Mouse (Mus musculus) kidney, postnatal 10 days (tissue): ENCODE measurements around the gene Gm10570.

Experiments used
- DNase-seq: peaks from one replicate; pipeline ENCODE4 v3.0.0; 2021; ENCODE audit warnings: mixed read lengths

Gene Gm10570

DNA sequence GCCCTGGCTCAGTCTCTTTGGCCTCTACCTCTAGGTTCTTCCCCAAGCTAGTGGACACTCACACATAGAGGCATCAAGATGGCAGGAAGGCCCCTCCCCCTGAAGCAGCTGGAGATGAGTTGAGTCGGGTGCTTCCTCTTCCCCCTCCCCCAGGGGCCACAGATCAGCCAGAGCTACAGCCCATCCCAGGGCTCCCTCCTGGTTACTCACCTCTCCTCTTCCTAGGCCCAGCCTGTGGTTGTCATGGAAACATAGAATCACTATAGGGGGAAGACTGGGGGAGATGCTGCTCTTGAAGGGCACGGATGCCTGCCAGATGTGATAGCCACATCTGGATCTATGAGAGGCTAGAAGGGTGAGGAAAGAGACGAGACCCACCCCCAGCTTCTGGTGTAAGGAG is 3.7 kb downstream of the Gm10570 start:
- DNase-seq = no peak

DNA sequence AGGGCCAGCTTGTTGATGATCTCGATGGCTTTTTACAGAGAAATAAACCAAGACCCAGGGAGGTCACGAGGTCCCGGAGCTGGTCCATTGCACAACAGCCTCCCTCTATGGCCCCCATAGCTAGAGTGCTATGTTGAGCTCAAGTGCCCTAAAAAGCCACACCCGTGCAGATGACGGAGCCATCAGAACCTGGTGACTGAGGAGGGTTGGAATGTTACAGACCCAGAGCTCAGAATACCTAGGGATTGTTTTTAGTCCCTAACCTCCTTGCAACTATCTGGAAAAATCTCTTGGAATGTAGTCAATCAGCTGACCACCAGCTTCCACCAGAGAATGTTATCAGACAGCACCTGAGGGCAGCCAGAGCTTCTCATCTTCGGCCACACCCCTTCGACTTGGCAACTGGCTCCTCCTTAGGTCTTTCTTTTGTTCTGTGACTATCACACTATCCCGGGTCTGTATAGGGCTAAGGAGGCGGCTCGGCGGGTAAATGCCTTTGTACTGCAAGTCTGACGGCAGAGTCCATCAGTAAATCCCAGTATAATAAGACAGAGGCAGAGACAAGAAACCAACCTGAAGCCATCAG is 6.1 kb downstream of the Gm10570 start:
- DNase-seq = no peak

DNA sequence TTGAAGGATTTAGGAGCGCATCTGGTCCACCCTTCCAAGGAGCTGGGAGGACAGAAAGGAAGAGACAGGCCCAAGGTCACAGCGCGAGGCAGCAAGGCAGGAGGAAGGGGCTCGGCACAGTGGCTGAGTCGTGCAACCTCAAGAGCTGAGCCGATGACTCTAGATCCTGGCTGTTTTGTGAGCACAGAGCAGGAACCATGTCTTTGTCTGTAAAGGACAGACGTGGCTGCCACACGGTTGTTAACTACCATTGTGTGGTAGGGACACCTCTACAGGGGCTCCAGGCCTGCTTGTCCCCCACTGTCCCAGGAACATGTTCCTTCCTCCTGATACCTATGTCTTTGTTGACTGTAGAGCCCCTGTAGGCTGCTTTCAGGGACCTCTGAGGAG is 8.8 kb downstream of the Gm10570 start:
- DNase-seq = no peak

DNA sequence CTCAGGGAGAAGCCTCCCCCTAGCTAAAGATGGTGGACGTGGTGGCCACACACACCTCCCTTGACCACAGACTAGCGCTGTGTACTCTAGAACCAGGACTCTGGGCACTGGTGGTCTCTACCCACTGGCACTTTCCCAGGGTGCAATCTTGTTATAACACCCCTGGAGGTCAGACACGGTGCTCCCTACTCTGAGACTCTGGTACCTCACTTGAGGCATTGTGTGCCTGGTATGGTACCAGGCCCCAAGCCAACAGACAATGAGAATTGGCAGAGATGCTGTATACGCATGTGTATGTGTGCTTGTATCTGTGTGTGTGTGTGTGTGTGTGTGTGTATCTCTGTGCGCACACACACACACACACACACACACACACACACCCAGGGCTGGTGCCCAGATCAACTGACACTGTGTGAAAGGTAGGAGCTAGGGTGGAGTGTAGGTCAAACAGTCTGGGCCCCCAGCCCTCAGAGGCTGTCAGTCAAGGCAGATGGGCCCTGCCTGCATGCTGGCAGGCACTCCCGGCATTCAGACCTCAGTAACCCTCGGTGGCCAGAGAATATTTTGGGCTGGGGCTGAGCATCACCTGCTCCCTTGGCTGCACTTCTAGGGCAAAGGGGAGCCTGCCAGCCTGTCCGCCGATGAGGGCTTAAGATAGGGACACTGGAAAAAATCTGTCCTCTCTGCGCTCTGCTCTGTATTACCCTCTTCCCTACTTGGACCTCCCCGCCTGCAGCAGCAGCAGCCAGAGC is 9.4 kb downstream of the Gm10570 start:
- no peak for DNase-seq

DNA sequence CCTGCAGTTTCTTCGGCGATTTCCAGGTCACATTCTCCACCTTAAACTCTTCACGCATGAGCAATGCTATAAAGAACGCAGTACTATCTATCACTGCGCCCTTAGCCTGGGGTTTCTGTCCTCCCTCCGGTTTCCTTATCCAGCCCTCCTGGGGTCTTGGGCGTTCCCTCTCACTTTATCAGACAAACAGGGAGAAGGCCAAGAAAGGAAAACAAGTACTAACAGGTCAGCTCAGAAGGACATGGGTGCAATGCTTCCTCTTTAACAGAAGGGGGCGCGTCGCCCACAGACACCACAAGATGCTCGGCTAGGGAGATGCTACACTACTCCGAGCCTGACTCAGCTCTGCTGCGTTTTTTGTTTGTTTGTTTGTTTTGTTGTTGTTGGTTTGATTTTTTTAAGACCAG is 11.3 kb downstream of the Gm10570 start:
- DNase-seq = no peak

DNA sequence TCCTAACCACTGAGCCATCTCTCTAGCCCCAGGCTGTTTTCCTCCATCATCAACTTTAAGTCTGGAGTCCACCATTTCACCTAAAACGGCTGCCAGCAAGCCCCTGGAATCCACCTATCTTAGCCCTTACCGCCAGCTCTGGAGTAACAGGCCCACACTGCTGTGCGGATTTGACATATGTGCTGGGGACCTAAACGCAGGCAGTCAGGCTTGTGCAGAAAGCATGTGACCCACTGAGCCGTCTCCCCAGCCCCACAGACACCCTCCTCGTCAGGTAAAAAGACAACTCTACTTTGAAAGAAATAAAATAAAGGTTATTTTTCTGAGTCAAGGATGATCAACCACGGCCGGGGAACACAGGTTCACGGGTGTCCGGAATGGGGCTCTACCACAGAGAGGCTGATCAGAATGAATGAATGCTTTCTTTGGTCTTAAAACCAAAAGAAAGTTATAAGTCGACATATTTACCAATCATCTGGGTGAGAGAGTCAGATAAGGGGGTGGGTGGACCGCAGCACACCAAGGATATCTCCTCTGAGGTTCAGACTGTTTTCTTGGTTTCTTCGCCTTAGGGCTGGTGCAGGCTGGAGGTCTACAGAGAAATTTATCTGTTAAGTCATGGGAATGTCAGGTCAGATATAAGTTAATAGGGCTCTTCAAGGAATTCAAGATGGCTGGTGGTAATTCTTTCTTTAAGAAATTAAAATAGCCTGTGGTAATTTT is 12.1 kb downstream of the Gm10570 start:
- no peak for DNase-seq

DNA sequence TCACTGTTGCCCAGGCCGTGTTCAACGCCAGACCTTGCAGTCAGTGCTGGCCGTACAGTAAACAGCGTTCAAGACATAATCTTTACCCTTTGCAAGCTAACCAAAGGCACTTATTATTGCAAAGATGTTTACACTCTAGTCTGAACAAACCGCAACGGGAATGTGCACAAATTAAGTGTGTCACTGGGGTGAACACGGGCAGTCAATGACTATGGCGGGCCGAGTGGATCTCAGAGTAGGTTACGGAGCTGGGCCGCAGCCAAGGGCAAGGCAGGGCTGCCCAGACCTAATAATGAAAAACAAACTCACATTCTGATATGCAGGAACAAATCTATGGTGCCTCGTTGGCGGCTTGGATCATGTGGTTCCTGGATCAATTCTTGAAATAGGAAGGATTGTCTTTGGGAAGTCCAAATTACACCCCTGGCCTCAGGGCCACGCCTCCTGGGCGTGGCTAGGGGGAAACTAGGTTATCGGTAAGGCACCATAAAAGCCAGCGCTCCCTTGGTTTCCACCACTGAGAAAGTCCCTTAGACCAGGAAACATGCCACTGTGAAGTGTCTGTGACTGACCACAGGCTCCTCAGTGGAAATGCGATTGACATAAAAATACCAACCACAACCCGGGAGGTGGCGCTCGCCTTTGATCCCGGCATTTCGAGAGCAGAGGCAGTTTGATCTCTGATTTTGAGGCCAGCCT is 13.3 kb downstream of the Gm10570 start:
- peak; percentile 37 for DNase-seq

DNA sequence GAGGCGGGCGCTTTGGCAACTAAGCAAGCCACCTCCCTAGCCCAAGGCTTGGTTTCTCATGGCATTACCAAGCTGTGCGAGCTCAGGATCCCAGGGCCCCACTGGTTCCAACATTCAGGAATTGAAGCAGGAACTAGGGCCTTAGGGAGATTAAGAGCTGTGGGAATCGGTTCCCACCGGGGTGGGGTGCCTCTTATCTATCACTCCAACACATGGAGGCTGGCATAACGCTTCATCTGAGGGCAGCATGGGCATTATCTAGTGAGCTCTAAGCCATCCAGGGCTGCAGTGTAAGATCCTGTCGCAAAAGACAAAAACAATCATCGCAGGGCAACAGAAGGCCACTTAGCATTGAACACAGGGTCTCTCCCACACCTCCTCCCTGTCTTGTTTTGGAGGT is 14.0 kb downstream of the Gm10570 start:
- DNase-seq = no peak

DNA sequence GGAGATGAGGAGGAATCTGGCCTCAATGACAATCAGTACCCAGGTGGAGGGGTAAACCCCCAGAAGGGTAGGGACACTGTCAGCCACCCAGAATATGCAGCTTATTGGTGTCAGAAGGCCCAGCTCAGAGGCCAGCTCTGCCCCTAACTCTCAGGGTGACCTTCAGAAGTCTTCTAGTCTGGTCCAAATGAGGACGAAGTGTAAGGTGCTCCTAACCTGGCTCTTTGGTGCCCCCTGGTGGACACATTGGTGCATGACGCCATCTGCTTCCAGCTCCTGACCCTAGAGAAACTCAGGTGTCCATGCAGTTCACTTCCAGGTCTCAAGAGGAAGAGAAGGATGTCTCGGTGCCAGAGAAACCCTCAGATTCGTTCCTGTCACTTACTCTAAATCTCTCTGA is 16.2 kb downstream of the Gm10570 start:
- peak; percentile 88 for DNase-seq

DNA sequence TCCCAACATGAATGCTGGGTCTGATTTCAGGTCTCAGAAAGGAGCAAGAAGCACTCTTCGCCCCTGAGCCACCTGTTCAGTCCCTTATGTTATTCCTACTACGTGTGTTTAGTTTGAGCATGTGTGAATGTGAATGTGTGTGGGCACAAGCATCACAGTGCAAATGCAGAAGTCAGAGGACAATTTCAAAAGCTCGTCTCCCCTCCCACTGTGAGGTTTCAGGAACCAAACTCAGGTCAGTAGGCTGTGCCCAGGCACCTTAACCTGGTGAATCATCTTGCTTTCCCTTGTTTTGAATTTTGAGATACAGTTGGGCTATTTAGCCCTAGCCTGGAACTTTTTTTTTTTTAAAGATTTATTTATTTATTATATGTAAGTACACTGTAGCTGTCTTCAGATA is 18.6 kb downstream of the Gm10570 start:
- no peak for DNase-seq

DNA sequence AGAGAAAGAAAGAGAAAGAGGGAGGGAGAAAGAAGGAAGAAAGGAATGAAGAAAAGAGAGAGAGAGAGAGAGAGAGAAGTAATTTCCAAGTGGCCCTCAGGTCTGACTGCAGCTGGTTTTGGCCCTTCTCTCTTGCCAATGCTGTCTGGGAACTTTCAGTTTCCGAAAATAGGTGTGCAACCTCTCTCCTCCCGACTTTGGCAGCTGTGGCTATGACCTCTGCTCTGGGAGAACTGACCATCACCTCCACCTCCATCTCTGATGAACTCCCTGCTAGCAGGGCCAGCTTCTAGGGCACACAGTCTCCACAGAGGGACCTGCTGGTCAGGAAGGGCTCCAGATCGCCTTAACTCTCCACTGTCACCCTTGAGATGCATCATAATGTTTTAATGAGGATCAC is 21.9 kb downstream of the Gm10570 start:
- no peak for DNase-seq

DNA sequence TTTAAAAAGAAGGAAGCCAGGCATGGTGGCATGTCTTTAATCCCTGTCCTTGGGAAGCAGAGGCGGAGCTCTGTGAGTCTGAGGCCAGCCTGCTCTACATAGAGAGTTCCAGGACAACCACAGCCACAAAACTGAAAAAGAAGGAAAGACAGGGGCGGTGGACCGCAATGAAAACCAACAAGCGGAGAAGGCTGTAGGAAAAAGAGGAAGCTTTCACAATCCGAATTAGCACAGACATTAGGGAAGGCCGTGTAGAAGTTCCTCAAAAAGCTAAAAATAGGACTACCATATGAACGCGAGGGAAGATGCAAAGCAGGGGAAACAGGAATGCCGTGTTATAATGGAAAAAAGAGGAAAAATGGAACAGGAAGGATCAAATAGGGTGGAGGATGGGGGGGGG is 24.6 kb downstream of the Gm10570 start:
- DNase-seq = no peak

DNA sequence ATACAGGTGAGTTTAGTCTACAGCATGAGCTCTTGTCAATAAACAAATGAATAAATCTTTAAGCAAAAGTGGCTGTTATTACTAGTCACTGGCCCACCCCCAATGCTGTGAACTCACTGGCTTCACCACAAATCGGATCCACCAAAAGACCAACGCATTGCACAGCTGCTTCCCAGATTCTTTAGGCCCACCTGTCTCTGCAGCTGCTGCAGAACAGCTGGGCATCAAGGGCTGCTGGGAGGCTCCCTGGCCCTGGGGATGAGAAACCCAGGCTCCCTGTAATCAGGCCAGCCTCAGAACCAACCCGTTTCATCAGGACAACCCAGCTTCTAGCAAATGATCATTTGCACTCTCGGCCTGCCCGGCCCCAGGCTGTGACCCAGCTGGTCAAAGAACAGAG is 25.6 kb downstream of the Gm10570 start:
- no peak for DNase-seq

DNA sequence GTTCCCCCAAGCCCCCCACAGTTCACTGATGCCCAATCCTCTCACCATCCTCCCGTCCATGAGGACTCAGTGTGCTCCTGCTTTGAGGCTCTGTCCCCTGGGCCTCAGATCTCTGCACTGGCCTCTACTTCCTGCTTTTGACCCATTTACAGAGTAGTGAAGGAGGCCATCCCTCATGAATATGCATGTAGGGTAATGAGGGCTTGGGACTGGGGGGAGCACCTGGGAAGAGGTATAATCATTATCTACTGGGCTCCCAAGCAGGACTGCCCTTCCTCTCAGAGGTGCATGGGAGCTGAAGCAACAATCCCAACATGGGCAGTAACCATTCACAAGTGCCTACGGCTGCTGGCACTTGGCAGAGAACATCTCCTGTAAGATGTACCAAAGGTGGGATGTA is 29.4 kb downstream of the Gm10570 start, which contains the start of gene Serinc2:
Gene Serinc2, minus strand, starts transcription at position 101 of the 400 bp plus-strand sequence.
- no peak for DNase-seq

DNA sequence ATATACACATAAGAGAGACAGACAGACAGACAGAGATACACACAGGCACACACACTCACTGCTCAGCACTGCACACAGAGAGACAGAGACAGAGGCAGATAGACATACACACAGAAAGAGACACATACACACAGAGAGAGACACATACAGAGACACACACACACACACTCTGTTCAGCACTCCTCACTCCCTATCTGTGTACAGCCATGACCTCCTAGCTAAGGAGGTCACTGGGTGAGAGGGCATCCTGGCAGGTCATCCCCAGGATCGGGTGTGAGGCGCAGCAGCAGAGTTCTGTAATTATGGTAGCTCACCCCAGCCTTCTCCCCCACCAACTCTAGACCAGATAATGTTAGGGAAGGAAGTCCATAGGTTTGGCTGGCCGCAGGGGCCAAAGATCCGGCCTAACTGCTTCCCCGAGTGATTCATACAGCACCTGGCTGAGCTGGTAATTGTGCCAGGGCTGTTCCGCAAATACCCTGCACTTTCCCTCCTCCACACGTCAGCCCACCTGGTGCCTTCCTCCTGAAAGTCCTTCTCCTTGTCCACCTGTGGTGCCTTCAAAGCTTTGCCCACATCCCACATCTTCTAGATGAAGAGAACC is 31.8 kb downstream of the Gm10570 start:
- DNase-seq = no peak

DNA sequence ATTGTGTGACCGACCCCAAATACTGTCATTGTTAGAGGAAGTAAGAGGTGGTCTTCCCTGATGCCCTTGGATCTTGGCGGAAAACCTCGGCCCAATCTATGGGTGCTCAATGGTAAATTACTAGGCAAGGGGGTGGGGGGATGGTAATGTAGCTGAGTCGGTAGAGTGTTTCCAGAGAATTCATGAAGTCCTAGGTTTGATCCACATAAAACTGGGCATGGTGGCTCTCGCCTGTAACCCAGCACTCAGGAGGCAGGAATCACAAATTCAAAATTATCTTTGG is 32.7 kb downstream of the Gm10570 start:
- DNase-seq = no peak

DNA sequence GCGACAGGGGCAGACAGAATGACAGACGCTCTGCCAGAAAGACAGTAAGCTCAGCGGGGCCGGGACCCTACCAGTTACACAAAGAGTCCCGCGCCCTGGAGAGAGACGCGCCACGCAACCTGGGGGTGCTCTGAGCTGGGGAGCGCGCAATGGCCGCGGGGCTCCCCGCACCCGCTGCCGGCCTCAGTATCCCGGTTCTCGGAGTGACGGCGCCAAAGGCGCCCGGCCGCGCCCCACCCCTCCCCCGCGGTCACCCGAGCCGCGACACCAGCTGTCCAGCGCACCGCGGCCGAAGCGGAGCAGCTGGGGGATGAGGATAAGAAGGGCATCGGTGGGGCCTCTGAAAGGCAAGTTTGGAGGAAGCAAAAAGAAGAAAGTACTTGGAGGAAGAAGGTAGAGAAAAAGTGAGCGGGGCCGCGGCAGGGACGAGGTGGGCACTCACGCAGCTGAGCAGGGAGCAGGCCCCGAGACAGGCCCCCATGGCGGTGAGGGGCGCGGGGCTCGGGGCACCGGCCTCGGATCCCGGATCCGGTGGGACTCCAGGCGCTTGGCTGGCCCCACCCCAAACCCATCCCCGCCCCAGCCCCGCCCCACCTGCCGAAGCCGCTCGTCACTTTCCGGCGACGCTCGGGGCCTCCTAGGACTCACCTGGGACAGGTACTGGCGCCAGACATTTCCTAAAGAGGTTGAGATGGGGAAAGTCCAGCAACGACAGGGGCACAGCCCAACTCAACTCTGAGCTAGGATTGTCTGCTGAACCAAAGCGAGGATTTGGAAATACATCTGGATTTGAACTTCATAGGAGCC is 33.3 kb downstream of the Gm10570 start:
- peak; percentile 71 for DNase-seq

DNA sequence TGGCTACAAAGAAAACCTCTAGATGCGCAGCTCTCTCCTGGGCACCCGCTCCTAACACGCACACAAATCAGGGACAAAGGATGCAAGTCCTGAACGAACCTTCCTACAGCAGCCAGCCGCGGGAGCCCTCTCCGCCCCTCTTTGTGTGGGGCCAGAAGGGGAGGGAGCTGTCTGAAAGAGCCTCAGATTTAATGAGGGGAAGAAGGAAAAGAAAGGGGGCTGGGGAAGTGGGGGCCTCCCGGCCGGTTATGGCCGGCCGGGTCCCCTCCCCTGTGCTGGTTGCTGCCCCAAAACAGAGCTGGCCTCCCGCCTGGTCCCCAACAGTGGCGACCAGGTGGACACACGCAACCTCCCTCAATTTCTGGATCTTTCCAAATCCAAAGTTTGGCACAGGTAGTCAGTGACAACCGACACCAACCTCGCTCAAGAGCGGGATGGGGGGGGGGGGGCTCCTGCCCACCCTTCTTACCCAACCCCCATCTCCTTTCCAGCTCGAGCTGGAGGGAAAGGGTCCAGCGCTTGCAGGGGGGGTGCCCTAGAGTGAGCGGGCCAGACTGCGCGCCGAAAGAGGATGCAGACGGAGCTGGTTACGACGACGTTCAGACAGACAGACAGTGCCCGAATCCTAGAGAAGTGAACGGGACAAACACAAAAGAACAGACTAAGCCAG is 34.0 kb downstream of the Gm10570 start:
- peak; percentile 27 for DNase-seq

DNA sequence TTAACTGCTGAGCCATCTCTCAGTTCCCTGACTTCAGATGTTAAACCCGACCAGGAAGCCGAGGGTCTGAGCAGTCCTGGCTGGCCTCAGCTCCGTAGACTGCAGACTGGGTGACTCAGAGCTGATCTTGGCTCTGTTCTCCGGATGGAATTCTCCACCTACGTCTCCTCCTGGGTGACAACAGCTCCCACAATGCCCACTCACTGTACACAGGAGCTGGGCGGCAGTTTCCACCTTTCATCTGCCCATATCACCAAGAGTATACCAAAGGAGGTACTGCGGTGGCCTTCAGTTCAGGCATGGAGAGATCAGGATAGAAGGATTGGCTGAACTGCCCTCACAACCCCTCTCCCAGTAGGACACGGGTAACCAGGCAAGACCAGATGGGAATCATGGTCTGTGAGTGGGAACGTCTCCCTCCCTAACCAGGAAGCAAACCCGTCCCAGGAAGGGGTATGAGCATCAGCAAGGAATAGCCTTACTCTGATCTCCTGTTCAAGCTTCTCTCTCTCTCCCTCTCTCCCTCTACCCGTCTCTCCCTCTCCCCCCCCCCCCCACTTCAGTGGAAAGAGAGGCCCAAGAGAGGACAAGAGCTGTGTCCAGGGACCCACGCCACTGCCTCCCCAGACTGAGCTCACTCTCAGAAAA is 34.7 kb downstream of the Gm10570 start:
- DNase-seq = peak; percentile 21

DNA sequence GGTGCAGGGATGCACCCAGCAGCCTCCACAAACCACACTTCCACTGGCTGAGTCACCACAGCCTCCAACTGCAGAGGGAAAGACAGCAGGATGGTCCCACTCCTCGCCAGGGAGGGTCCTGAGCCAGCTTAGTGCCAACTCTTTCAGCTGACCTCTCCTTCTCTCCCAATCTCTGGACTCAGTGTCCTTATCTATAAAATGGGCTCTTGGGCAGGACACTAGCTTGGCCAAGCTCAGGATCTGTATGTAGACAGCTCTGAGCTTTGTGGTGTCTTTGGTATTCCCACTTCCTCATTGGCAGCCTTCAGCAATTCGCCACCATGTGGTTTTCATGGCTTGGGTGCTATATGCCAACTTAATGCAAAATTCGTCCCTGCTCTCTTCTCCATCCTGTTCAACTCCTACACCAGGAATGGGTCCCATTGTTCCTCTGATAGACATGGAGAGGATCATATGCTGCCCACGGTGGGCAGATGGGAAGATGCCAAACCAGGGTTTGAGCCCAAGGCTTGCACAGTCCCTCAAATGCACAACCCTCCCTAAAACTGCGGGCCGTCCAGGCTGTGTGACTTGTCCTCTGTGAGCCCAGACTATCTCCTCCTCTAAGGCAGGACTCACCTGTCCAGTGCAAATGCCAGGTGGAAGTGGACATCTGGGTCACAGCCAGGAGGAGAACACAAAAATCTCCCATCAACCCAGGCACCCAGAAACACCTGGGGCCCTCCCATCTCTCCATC is 37.7 kb downstream of the Gm10570 start:
- DNase-seq = no peak

DNA sequence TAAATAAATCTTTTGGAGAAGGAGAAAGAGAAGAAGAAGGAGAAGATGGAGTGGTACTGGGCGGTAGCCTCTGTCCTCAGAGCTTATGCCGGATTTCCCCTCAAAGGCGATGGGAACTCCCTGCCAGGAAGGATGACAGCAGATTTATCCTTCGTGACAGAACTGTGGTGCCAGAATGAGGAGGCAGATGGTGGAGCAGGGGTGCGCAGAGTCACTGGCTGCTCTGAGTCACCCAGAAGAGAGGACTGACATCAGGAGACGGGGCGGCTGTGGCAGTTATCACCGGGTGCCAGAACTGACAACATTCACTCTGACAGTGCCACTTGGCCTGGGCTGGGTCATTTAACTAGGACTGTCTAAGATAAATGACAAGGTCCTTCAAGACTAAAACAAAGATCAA is 38.4 kb downstream of the Gm10570 start:
- no peak for DNase-seq
